Mouse (Mus musculus) lung, postnatal 0 days (tissue): ENCODE measurements around the gene Tgfbr3l. TPM values are rescaled to one million over a fixed set of nuclear protein-coding genes. Genes with fewer than 3 reads are reported as not detected.
A peak's percentile ranks its signal among the peaks of the same experiment; 100 is the strongest.
"Not testable (repeated sequence)": the region's sequence is repeated elsewhere in the genome, so short reads cannot be mapped to it uniquely, and the experiment has no call there.

Source experiments
- ATAC-seq: fragments of 200-750 bp; cut with Nextera tagmentation; 2 replicates; pipeline ENCODE4 v1.8.0; 2017; ENCODE audit warnings: moderate library complexity
- DNase-seq: peaks from one replicate; pipeline ENCODE4 v3.0.0-alpha.2; 2016; ENCODE audit warnings: low spot score
- H3K27ac ChIP-seq: fragments of 300-500 bp; sonication (generic); 2 replicates; pipeline ENCODE4 v1.5.1; 2014; ENCODE audit warnings: antibody characterized with exemption, mild to moderate bottlenecking, low read length, mixed read lengths
- H3K27me3 ChIP-seq: fragments of 300-500 bp; sonication (generic); replicated peaks from 2 replicates; pipeline ENCODE4 v1.6.1; 2014; ENCODE audit warnings: low read length, mixed read lengths; ENCODE audit not compliant: insufficient read depth
- H3K36me3 ChIP-seq: fragments of 300-500 bp; sonication (generic); 2 replicates; pipeline ENCODE4 v1.6.1; 2014; ENCODE audit warnings: low read length, mixed read lengths; ENCODE audit not compliant: insufficient read depth
- H3K4me1 ChIP-seq: fragments of 300-500 bp; sonication (generic); 2 replicates; pipeline ENCODE4 v1.6.1; 2014; ENCODE audit warnings: antibody characterized with exemption, low read depth, low read length, mixed read lengths; ENCODE audit not compliant: insufficient read depth
- H3K4me2 ChIP-seq: fragments of 300-500 bp; sonication (generic); replicated peaks from 2 replicates; pipeline ENCODE4 v1.6.1; 2014; ENCODE audit warnings: low read depth, mild to moderate bottlenecking, low read length, moderate library complexity, mixed read lengths
- H3K4me3 ChIP-seq: fragments of 300-500 bp; sonication (generic); 2 replicates; pipeline ENCODE4 v1.5.1; 2014; ENCODE audit warnings: low read depth, low read length
- H3K9ac ChIP-seq: fragments of 300-500 bp; sonication (generic); replicated peaks from 2 replicates; pipeline ENCODE4 v1.6.1; 2014; ENCODE audit warnings: low read depth, mild to moderate bottlenecking
- H3K9me3 ChIP-seq: fragments of 300-500 bp; sonication (generic); 2 replicates; pipeline ENCODE4 v1.6.1; 2016; ENCODE audit warnings: low read length, mixed read lengths
- CTCF ChIP-seq: IDR thresholded peaks from 2 replicates; pipeline ENCODE4 v1.5.1; 2016; ENCODE audit warnings: antibody characterized with exemption, mild to moderate bottlenecking
- EP300 ChIP-seq: IDR thresholded peaks from 2 replicates; pipeline ENCODE4 v1.6.1; 2016; ENCODE audit warnings: antibody characterized with exemption, mild to moderate bottlenecking, control low read depth
- WGBS: fragments of 180-500 bp; shearing (Covaris S2); extraction: QIAGEN DNeasy Blood & Tissue Kit; methylation state at CpG from one replicate; pipeline ENCODE4 v1.1.7; 2014; 5-methylcytosine and 5-hydroxymethylcytosine counted together
- polyA plus RNA-seq: library from polyadenylated mRNA; unstranded; fragments of >200 nt; fragmentation: Nextera tagmentation; extraction: Ambion mirVana; gene quantifications from 2 replicates; pipeline ENCODE4 v1.2.1, GENCODE M21; 2015

Tgfbr3l gene
- polyA plus RNA-seq, 1 experiment from 2014 or later = 4.3 TPM

GRCm38 (mm10) chr8:4252934-4253841, 5.2 kb downstream of the Tgfbr3l start, which contains the start of gene Snapc2:
Gene Snapc2 (plus strand): TSS chr8:4253080.
- peaks cover 4% of the 10 kb centered on the region; the same call in 1 of the 2 replicates for H3K4me1 ChIP-seq
- H3K4me3 ChIP-seq = peak within 1 kb of the TSS; percentile 85
- H3K9ac ChIP-seq = peak within 1 kb of the TSS; percentile 82
- peak; percentile 95 for ATAC-seq
- no peaks in the 10 kb centered on the region for H3K9me3 ChIP-seq
- 0 out of 2 replicates have a peak, but pooled peaks cover 4% of the 10 kb centered on the region for H3K36me3 ChIP-seq
- peak within 1 kb of the TSS; percentile 74 for H3K27ac ChIP-seq
- DNase-seq = peak; percentile 97
- WGBS = under 1% methylated on average over 69 of the region's 69 CpGs
- H3K27me3 ChIP-seq = no peaks in the 10 kb centered on the region
- peak within 1 kb of the TSS; percentile 86 for H3K4me2 ChIP-seq
- no peak for TF ChIP-seq CTCF
- no peak for TF ChIP-seq EP300

- no peaks in the 10 kb centered on the region for H3K9me3 ChIP-seq
- H3K9ac ChIP-seq = no peak overlapping the region
- DNase-seq (peak; percentile 62), ATAC-seq (no peak)
- TF ChIP-seq EP300 = no peak
- TF ChIP-seq CTCF = peak; percentile 67
- no peaks in the 10 kb centered on the region for H3K27me3 ChIP-seq
- H3K36me3 ChIP-seq = 0 out of 2 replicates have a peak, but pooled peaks cover 4% of the 10 kb centered on the region
- no peak overlapping the region for H3K27ac ChIP-seq
- 62% methylated on average over 6 of the region's 6 CpGs for WGBS
- H3K4me2 ChIP-seq = peak overlapping the region; percentile 86; the same call in 1 of the 2 replicates
- H3K4me3 ChIP-seq = no peak overlapping the region
- peaks cover 4% of the 10 kb centered on the region; the same call in 1 of the 2 replicates for H3K4me1 ChIP-seq
Measured at GRCm38 (mm10) chr8:4254001-4254400, 6.0 kb downstream of the Tgfbr3l start.

GRCm38 (mm10) chr8:4255471-4255870, 7.5 kb downstream of the Tgfbr3l start:
- not testable (repeated sequence) for H3K36me3 ChIP-seq, H3K4me3 ChIP-seq, H3K27ac ChIP-seq, H3K27me3 ChIP-seq, H3K9ac ChIP-seq, H3K4me1 ChIP-seq, H3K4me2 ChIP-seq, H3K9me3 ChIP-seq, ATAC-seq, DNase-seq
- 79% methylated on average over 7 of the region's 7 CpGs for WGBS

- TF ChIP-seq CTCF = no peak
- no peak for TF ChIP-seq EP300
- H3K36me3 ChIP-seq = peaks cover 18% of the 10 kb centered on the region; the same call in 1 of the 2 replicates
- H3K4me3 ChIP-seq = no peak overlapping the region
- DNase-seq (no peak), ATAC-seq (no peak)
- no peaks in the 10 kb centered on the region for H3K9me3 ChIP-seq
- no peak overlapping the region for H3K9ac ChIP-seq
- H3K27me3 ChIP-seq = no peaks in the 10 kb centered on the region
- no peak overlapping the region for H3K4me2 ChIP-seq
- peaks cover 4% of the 10 kb centered on the region; the same call in 1 of the 2 replicates for H3K4me1 ChIP-seq
- H3K27ac ChIP-seq = no peak overlapping the region
- 48% methylated on average over 4 of the region's 4 CpGs for WGBS
Measured at GRCm38 (mm10) chr8:4256911-4257310, 8.9 kb downstream of the Tgfbr3l start.

GRCm38 (mm10) chr8:4257350-4257749, 9.3 kb downstream of the Tgfbr3l start:
- peaks cover 3% of the 10 kb centered on the region; the same call in 1 of the 2 replicates for H3K4me1 ChIP-seq
- H3K9me3 ChIP-seq = no peaks in the 10 kb centered on the region
- H3K36me3 ChIP-seq = peaks cover 18% of the 10 kb centered on the region; the same call in 1 of the 2 replicates
- DNase-seq = no peak
- 82% methylated on average over 4 of the region's 4 CpGs for WGBS
- H3K27ac ChIP-seq = no peak overlapping the region
- no peak for ATAC-seq
- H3K27me3 ChIP-seq = no peaks in the 10 kb centered on the region
- TF ChIP-seq CTCF (no peak), EP300 (no peak)
- no peak overlapping the region for H3K4me2 ChIP-seq
- no peak overlapping the region for H3K4me3 ChIP-seq
- no peak overlapping the region for H3K9ac ChIP-seq

GRCm38 (mm10) chr8:4258233-4258632, 10.2 kb downstream of the Tgfbr3l start:
- Histone ChIP-seq H3K36me3 (peaks cover 18% of the 10 kb centered on the region; the same call in 1 of the 2 replicates), H3K27me3 (no peaks in the 10 kb centered on the region), H3K4me3 (peak overlapping the region; percentile 55), H3K9ac (no peak overlapping the region), H3K9me3 (no peaks in the 10 kb centered on the region), H3K27ac (no peak overlapping the region), H3K4me2 (peak overlapping the region; percentile 99), H3K4me1 (no peaks in the 10 kb centered on the region)
- 2% methylated on average over 35 of the region's 35 CpGs for WGBS
- TF ChIP-seq EP300 (no peak), CTCF (peak; percentile 96)
- DNase-seq = peak; percentile 76
- peak; percentile 60 for ATAC-seq
